Mouse (Mus musculus) adrenal gland, adult 8-10 months (tissue): Measurements from ENCODE around the gene Camk1d. TPM values are rescaled to one million over a fixed set of nuclear protein-coding genes. Genes with fewer than 3 reads are reported as not detected.
"Not testable (repeated sequence)": the region's sequence is repeated elsewhere in the genome, so short reads cannot be mapped to it uniquely, and the experiment has no call there.

Source experiments
- DNase-seq: peaks from one replicate; pipeline ENCODE4 v3.0.0; 2022
- total RNA-seq, 4 experiments: library from RNA; stranded (reverse); gene quantifications; 2 replicates each; pipeline ENCODE4 v1.2.4; 2022

Camk1d gene
- total RNA-seq, 4 experiments from 2014 or later: 7.3 to 13.2 (median 10.9) TPM

GRCm38 (mm10) chr2:5396415-5396814 is 317.9 kb downstream of the Camk1d start:
- DNase-seq: no peak

GRCm38 (mm10) chr2:5395873-5396272 is 318.4 kb downstream of the Camk1d start:
- no peak for DNase-seq

GRCm38 (mm10) chr2:5392921-5393320 is 321.4 kb downstream of the Camk1d start:
- DNase-seq: no peak

- DNase-seq: no peak
Observed at GRCm38 (mm10) chr2:5392470-5392869, 321.8 kb downstream of the Camk1d start.

- no peak for DNase-seq
Observed at GRCm38 (mm10) chr2:5388381-5388780, 325.9 kb downstream of the Camk1d start.

GRCm38 (mm10) chr2:5381712-5382710 is 332.3 kb downstream of the Camk1d start:
- DNase-seq: no peak

- DNase-seq: no peak
Observed at GRCm38 (mm10) chr2:5380973-5381372, 333.3 kb downstream of the Camk1d start.

- DNase-seq: not testable (repeated sequence)
Observed at GRCm38 (mm10) chr2:5378922-5379321, 335.4 kb downstream of the Camk1d start.

- DNase-seq: no peak
Observed at GRCm38 (mm10) chr2:5378066-5378672, 336.1 kb downstream of the Camk1d start.

- DNase-seq: no peak
Observed at GRCm38 (mm10) chr2:5372886-5373429, 341.4 kb downstream of the Camk1d start.

- DNase-seq: no peak
Observed at GRCm38 (mm10) chr2:5371316-5371715, 343.0 kb downstream of the Camk1d start.

GRCm38 (mm10) chr2:5370591-5370990 is 343.7 kb downstream of the Camk1d start:
- DNase-seq: no peak

GRCm38 (mm10) chr2:5363836-5364235 is 350.5 kb downstream of the Camk1d start:
- DNase-seq: no peak

GRCm38 (mm10) chr2:5358049-5358448 is 356.3 kb downstream of the Camk1d start:
- no peak for DNase-seq

GRCm38 (mm10) chr2:5357056-5357455 is 357.3 kb downstream of the Camk1d start:
- no peak for DNase-seq

- no peak for DNase-seq
Observed at GRCm38 (mm10) chr2:5352821-5353522, 361.3 kb downstream of the Camk1d start.

- DNase-seq: no peak
Observed at GRCm38 (mm10) chr2:5345344-5345743, 369.0 kb downstream of the Camk1d start.

GRCm38 (mm10) chr2:5327533-5328250 is 386.6 kb downstream of the Camk1d start:
- DNase-seq: no peak

GRCm38 (mm10) chr2:5324806-5325205 is 389.5 kb downstream of the Camk1d start:
- DNase-seq: no peak

- DNase-seq: no peak
Observed at GRCm38 (mm10) chr2:5321660-5322295, 392.5 kb downstream of the Camk1d start.

GRCm38 (mm10) chr2:5319138-5319537 is 395.2 kb downstream of the Camk1d start:
- DNase-seq: no peak
